Mouse (Mus musculus) lung, embryonic 14.5 days (tissue): ENCODE measurements around the gene Rnf149. TPM values are rescaled to one million over a fixed set of nuclear protein-coding genes. Genes with fewer than 3 reads are reported as not detected.
A peak's percentile ranks its signal among the peaks of the same experiment; 100 is the strongest.

Source experiments
- ATAC-seq: fragments of 200-750 bp; cut with Nextera tagmentation; 2 replicates; pipeline ENCODE4 v1.8.0; 2017; ENCODE audit warnings: mild to moderate bottlenecking, moderate TSS enrichment, moderate library complexity; ENCODE audit not compliant: insufficient read depth
- DNase-seq: peaks from one replicate; pipeline ENCODE4 v3.0.0-alpha.2; 2015
- H3K27ac ChIP-seq: fragments of 300-500 bp; sonication (generic); 2 replicates; pipeline ENCODE4 v1.5.1; 2014; ENCODE audit warnings: low read depth, mild to moderate bottlenecking, moderate library complexity
- H3K27me3 ChIP-seq: fragments of 300-500 bp; sonication (generic); 2 replicates; pipeline ENCODE4 v1.6.1; 2014; ENCODE audit warnings: low read length, control low read depth; ENCODE audit not compliant: insufficient read depth
- H3K36me3 ChIP-seq: fragments of 300-500 bp; sonication (generic); 2 replicates; pipeline ENCODE4 v1.6.1; 2014; ENCODE audit warnings: control low read depth; ENCODE audit not compliant: insufficient read depth
- H3K4me1 ChIP-seq: fragments of 300-500 bp; sonication (generic); 2 replicates; pipeline ENCODE4 v1.6.1; 2014; ENCODE audit warnings: antibody characterized with exemption, control low read depth; ENCODE audit not compliant: insufficient read depth
- H3K4me2 ChIP-seq: fragments of 300-500 bp; sonication (generic); 2 replicates; pipeline ENCODE4 v1.6.1; 2014; ENCODE audit warnings: mild to moderate bottlenecking
- H3K4me3 ChIP-seq: fragments of 300-500 bp; sonication (generic); 2 replicates; pipeline ENCODE4 v1.5.1; 2014; ENCODE audit warnings: low read depth, low read length
- H3K9ac ChIP-seq: fragments of 300-500 bp; sonication (generic); 2 replicates; pipeline ENCODE4 v1.6.1; 2014
- H3K9me3 ChIP-seq: fragments of 300-500 bp; sonication (generic); 2 replicates; pipeline ENCODE4 v1.6.1; 2016; ENCODE audit warnings: low read depth, low read length, control low read depth
- CTCF ChIP-seq: IDR thresholded peaks from 2 replicates; pipeline ENCODE4 v1.5.1; 2016; ENCODE audit warnings: antibody characterized with exemption, low read depth
- WGBS: fragments of 180-500 bp; shearing (Covaris S2); extraction: QIAGEN DNeasy Blood & Tissue Kit; methylation state at CpG from one replicate; pipeline ENCODE4 v1.1.7; 2014; 5-methylcytosine and 5-hydroxymethylcytosine counted together
- polyA plus RNA-seq: library from polyadenylated mRNA; unstranded; fragments of >200 nt; fragmentation: Nextera tagmentation; extraction: Ambion mirVana; gene quantifications from 2 replicates; pipeline ENCODE4 v1.2.1, GENCODE M21; 2014

Rnf149 gene
- polyA plus RNA-seq, 1 experiment from 2014 or later = 32.8 TPM

- ATAC-seq (no peak), DNase-seq (no peak)
- no peak overlapping the region for H3K4me3 ChIP-seq
- no peak overlapping the region for H3K27ac ChIP-seq
- H3K4me1 ChIP-seq = no peaks in the 10 kb centered on the region
- TF ChIP-seq CTCF = no peak
- 94% methylated on average over 2 of the region's 2 CpGs for WGBS
- H3K4me2 ChIP-seq = no peak overlapping the region
- H3K9ac ChIP-seq = no peak overlapping the region
- H3K27me3 ChIP-seq = no peaks in the 10 kb centered on the region
- H3K36me3 ChIP-seq = peaks cover 72% of the 10 kb centered on the region
- no peaks in the 10 kb centered on the region for H3K9me3 ChIP-seq
Measured at GRCm38 (mm10) chr1:39559009-39559408, 18.2 kb downstream of the Rnf149 start.

DNA sequence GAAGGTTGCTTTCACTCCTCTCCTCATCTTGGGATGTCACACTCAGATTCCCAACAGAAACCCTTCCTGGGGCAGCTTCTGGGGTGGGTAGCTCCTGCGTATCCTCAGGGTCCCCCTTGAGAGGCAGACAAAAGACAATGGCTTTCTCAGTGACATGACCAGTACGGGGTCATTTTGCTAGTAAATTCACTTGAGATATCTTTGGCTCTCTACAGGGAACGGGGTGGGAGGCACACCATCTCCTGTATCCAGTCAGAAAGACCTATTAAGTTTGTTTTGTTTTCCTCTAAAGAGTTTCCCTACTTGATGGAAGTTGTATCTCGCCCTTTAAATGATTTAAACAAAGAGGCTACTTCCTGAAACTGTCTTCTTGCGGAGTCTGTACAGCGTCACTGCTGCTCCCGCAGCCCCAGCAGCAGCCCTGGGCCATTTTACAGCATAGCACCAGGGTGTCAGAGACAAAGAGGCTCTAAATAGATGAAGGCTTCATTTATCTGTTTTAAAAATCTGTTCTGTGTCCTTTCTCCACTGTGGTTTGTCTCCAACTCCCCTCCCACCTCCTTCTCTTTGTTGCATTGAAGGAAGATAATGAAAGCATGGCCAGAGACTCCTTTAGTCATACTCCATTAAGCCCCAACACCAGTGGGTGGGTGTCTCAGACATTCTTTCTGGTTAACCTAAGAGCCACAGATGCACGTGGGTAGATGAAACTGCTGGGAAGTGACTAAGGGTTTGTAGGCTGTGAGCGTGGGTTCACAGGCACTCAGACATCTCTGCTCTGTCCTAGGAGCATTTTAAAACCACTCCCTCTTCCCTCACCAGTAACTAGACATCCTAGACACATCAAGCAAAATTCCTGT lies 21.4 kb downstream of the Rnf149 start:
- H3K4me2 ChIP-seq = no peak overlapping the region
- no peak overlapping the region; the same call in 1 of the 2 replicates for H3K9ac ChIP-seq
- no peak overlapping the region for H3K4me3 ChIP-seq
- DNase-seq = no peak
- H3K4me1 ChIP-seq = no peaks in the 10 kb centered on the region
- H3K27me3 ChIP-seq = no peaks in the 10 kb centered on the region
- no peaks in the 10 kb centered on the region for H3K9me3 ChIP-seq
- WGBS = 68% methylated on average over 9 of the region's 9 CpGs
- peaks cover 62% of the 10 kb centered on the region for H3K36me3 ChIP-seq
- ATAC-seq = no peak
- no peak for TF ChIP-seq CTCF
- H3K27ac ChIP-seq = no peak overlapping the region

DNA sequence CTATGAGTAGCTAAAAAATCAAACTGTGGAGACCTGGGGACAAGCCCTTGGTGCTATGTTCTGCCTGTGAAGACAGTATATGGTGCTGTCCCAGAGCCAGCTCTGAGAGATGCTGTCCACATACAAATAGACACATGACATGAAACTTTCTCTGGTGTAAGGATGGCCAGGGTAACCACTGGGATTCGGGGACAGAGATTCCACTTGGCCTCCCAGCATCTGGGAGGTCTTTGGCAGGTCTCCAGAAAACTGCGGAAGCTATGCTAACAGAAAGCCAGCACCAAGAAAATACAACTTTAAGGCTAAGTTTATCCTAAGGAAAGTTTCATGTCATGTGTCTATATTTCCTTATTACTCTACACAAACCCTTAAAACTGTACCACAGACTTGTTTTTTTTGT lies 27.4 kb downstream of the Rnf149 start:
- Histone ChIP-seq H3K4me2 (no peak overlapping the region), H3K4me1 (no peaks in the 10 kb centered on the region; the same call in 1 of the 2 replicates), H3K9ac (no peak overlapping the region), H3K4me3 (no peak overlapping the region), H3K36me3 (peaks cover 71% of the 10 kb centered on the region), H3K27me3 (no peaks in the 10 kb centered on the region), H3K9me3 (no peaks in the 10 kb centered on the region), H3K27ac (no peak overlapping the region)
- DNase-seq = peak; percentile 89
- ATAC-seq = peak; percentile 35; the same call in 1 of the 2 replicates
- 38% methylated on average over 2 of the region's 2 CpGs for WGBS
- TF ChIP-seq CTCF = no peak

DNA sequence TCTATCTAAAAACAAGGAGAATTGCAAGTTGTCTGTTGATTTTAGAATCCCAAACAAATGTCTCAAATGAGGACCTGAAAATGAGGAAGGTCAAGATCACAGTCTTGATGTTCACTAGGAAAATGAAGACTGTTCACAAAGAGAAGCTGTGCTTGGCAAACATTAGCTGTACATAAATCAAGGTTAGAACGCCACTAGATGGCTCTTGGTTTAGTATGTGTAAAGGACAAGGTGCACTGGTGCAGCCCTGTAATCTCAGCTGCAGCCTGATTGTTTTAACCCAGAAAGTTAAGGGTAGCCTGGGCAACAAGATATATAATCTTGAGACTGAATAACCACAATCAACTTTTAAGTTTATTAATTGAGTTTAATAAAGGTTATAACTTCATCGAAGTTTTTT lies 30.0 kb downstream of the Rnf149 start:
- Histone ChIP-seq H3K27ac (no peak overlapping the region), H3K4me2 (no peak overlapping the region), H3K4me1 (no peaks in the 10 kb centered on the region; the same call in 1 of the 2 replicates), H3K9ac (no peak overlapping the region), H3K36me3 (peaks cover 78% of the 10 kb centered on the region), H3K27me3 (no peaks in the 10 kb centered on the region), H3K9me3 (no peaks in the 10 kb centered on the region), H3K4me3 (no peak overlapping the region)
- ATAC-seq (no peak), DNase-seq (peak; percentile 40)
- 0 out of 2 replicates have a peak, but pooled peaks have one; percentile 8 for TF ChIP-seq CTCF
- WGBS = 53% methylated on average over 2 of the region's 2 CpGs

DNA sequence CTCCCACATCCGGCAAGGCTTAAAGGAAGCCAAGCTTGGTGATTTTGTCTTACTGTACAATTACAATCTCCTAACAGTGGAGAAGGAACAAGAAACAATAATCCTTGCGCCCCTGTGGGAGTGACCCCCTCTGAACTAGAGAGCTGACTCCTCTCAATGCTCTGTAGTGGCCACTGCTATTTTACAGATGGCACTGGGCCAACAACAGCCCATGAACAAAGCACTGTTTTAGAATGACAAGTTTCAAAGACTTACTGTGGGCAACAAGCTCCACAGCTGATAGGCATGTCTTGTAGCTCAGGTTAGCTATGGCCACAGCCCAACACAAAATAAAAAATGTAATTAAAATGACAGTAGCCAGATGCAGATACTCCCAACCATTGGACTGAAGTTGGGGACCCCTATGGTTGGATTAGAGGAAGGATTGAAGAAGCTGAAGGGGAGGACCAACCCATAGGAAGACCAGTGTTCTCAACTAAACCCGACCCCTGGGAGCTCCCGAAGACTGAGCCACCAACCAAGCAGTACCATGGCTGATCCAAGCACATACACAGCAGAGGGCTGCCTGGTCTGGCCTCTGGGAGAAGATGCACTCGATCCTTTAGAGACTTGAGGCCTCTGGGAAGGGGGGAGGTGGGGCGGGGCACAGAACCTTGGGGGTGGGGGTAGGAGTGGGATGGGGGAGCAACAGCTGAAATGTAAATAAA lies 30.9 kb downstream of the Rnf149 start:
- no peak for TF ChIP-seq CTCF
- H3K27ac ChIP-seq = no peak overlapping the region
- no peaks in the 10 kb centered on the region for H3K27me3 ChIP-seq
- H3K36me3 ChIP-seq = peaks cover 80% of the 10 kb centered on the region
- no peak overlapping the region for H3K9ac ChIP-seq
- no peaks in the 10 kb centered on the region for H3K9me3 ChIP-seq
- peak; percentile 47; the same call in 1 of the 2 replicates for ATAC-seq
- H3K4me1 ChIP-seq = no peaks in the 10 kb centered on the region; the same call in 1 of the 2 replicates
- H3K4me3 ChIP-seq = no peak overlapping the region
- DNase-seq = peak; percentile 36
- WGBS = 88% methylated on average over 6 of the region's 6 CpGs
- no peak overlapping the region for H3K4me2 ChIP-seq

DNA sequence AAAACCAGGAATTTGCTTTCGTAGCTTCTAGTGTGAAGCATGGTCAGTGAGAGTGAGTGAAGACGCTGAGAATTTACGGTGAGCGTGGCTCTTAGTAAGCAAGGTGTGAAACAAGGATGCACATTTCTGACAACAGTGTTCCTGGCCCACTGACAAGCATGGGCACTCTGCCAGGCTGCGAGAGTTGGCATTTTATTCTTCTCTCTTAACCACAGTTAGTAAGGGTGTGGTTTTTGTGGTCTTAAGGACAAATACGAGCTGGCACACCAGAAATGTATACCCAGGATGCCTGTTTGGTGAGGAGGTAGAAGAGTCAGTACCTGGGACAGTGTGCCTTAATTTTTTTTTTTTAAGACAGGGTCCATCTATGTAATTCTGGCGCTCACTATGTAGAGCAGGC lies 31.6 kb downstream of the Rnf149 start:
- ATAC-seq = no peak
- TF ChIP-seq CTCF = no peak
- Histone ChIP-seq H3K9me3 (no peaks in the 10 kb centered on the region), H3K4me1 (no peaks in the 10 kb centered on the region; the same call in 1 of the 2 replicates), H3K4me3 (no peak overlapping the region), H3K27me3 (no peaks in the 10 kb centered on the region), H3K27ac (no peak overlapping the region), H3K9ac (no peak overlapping the region), H3K36me3 (peaks cover 81% of the 10 kb centered on the region), H3K4me2 (no peak overlapping the region)
- DNase-seq = peak; percentile 9
- 81% methylated on average over 7 of the region's 7 CpGs for WGBS

DNA sequence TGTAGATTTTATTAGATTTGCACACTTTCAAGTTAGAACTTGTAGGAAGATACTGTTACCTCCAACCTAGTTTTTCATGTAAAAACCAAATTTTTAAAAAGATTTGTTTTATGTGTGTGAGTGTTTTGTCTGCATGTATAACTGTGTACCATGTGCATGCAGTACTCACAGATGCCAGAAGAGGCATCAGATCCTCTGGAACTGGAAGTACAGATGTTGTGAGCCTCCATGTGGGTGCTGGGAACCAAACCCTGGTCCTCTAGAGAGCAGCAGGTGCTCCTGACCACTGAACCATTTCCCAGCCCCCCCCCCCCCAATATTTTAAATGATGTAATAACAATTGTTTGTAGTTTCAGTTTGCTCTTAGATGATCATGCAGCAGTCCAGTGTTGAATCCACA lies 36.6 kb downstream of the Rnf149 start:
- no peaks in the 10 kb centered on the region for H3K27me3 ChIP-seq
- no peak for DNase-seq
- no peak overlapping the region for H3K4me3 ChIP-seq
- TF ChIP-seq CTCF = peak; percentile 28; the same call in 1 of the 2 replicates
- H3K9me3 ChIP-seq = no peaks in the 10 kb centered on the region
- no peak overlapping the region for H3K27ac ChIP-seq
- H3K4me1 ChIP-seq = 0 out of 2 replicates have a peak, but pooled peaks cover 4% of the 10 kb centered on the region
- peaks cover 69% of the 10 kb centered on the region for H3K36me3 ChIP-seq
- ATAC-seq = no peak
- no peak overlapping the region for H3K4me2 ChIP-seq
- no peak overlapping the region for H3K9ac ChIP-seq
